Mouse (Mus musculus) heart, adult 2 months (tissue): ENCODE results near the gene Aloxe3.

Experiments used
- CTCF ChIP-seq: fragments of 200-600 bp; IDR thresholded peaks from 2 replicates; pipeline ENCODE4 v1.8.1; 2022; ENCODE audit warnings: antibody characterized with exemption, mild to moderate bottlenecking, moderate library complexity
- EP300 ChIP-seq: fragments of 200-500 bp; IDR thresholded peaks from 2 replicates; pipeline ENCODE4 v1.6.1; 2011; ENCODE audit warnings: low read depth, low read length, control low read depth; ENCODE audit not compliant: insufficient read depth
- POLR2A ChIP-seq: fragments of 200-500 bp; IDR thresholded peaks from 2 replicates; pipeline ENCODE4 v1.6.1; 2011; ENCODE audit warnings: mild to moderate bottlenecking, low read depth, low read length, control low read depth; ENCODE audit not compliant: insufficient read depth

DNA sequence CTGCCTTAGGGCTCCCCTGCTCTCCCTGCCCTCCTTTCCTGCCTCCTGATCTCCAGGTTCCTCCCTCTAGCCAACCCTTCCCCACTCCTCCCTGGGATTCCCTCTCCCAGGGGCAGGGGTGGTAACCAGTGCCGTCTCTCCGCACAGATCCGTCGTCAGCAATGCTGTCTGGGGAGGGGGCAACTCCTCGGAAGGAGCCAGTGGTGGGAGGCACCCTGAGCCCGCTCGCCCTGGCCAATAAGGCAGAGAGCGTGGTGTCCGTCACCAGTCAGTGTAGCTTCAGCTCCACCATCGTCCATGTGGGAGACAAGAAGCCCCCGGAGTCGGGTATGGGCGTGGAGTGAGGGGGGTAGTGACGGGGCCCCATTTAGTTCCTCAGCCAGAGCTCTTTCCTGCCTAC, 21.2 kb upstream of the Aloxe3 start:
- TF ChIP-seq POLR2A (no peak), EP300 (no peak), CTCF (no peak)
